Mouse (Mus musculus) macrophage (primary cell): ENCODE data around the gene Tma16. TPM values are rescaled to one million over a fixed set of nuclear protein-coding genes. Genes with fewer than 3 reads are reported as not detected.

Experiments
- H3K27ac ChIP-seq: fragments of 350-480 bp; formaldehyde crosslinking; 2 replicates; pipeline ENCODE4 v1.9.0; 2021
- H3K36me3 ChIP-seq: fragments of 350-480 bp; formaldehyde crosslinking; 2 replicates; pipeline ENCODE4 v1.9.0; 2021; ENCODE audit errors: inconsistent target
- H3K4me3 ChIP-seq: fragments of 350-480 bp; formaldehyde crosslinking; 2 replicates; pipeline ENCODE4 v1.9.0; 2021; ENCODE audit errors: inconsistent target
- H3K79me2 ChIP-seq: fragments of 350-480 bp; formaldehyde crosslinking; 2 replicates; pipeline ENCODE4 v1.9.0; 2021; ENCODE audit errors: inconsistent target
- WGBS: methylation state at CpG from one replicate; pipeline ENCODE4 v1.1.7; 2026; ENCODE audit warnings: inconsistent platforms; ENCODE audit not compliant: missing documents; 5-methylcytosine and 5-hydroxymethylcytosine counted together
- polyA plus RNA-seq: library from polyadenylated mRNA; stranded (reverse); fragments of 250-400 nt; gene quantifications from 3 replicates; pipeline ENCODE4 v1.2.4, GENCODE M21; 2018; ENCODE audit warnings: inconsistent platforms

Gene Tma16
- polyA plus RNA-seq, 1 experiment from 2014 or later, result 6.1 TPM

DNA sequence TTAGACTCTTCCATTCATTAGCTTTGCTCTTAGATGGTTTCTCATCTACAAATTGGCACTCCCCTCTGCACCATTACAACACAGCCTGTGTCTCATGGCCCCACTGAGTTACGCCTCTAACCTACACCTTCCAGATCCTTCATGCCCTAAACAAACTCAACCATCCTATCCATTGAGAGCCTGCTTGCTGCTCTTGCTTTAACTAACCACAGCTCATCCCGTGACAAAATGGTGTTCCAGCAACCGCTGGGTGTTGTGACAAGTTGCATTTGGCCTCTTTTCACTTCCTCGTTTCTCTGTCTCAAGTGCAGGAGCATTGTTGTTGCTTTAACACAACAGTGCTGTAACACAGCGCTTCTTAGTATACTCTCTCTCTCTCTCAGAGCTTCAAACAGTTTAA is 42.2 kb downstream of the Tma16 start:
- WGBS, result 22% methylated on average over 5 of the region's 5 CpGs
- peak overlapping the region; percentile 45 for H3K27ac ChIP-seq
- 0 out of 2 replicates have a peak, but pooled peaks cover 14% of the 10 kb centered on the region for H3K36me3 ChIP-seq
- peaks cover 45% of the 10 kb centered on the region; the same call in 1 of the 2 replicates for H3K79me2 ChIP-seq
- H3K4me3 ChIP-seq, result no peak overlapping the region

DNA sequence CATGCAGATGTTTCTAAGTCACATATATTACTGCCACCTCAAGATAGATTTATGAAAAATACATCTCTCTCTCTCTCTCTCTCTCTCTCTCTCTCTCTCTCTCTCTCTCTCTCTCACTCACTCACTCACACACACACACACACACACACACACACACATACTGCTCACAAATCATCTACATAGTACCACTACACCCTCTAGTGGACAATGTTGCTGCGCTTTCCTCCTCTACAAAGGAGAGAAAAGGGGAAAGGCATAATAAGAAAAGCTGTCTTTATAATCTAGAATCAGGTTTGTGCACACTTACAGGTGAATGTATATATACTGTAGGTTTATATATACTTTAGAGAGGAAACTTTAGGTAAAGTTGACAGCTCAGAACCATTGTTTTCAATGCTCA is 43.6 kb downstream of the Tma16 start:
- Histone ChIP-seq H3K36me3 (0 out of 2 replicates have a peak, but pooled peaks cover 7% of the 10 kb centered on the region), H3K27ac (no peak overlapping the region), H3K79me2 (peaks cover 48% of the 10 kb centered on the region; the same call in 1 of the 2 replicates), H3K4me3 (no peak overlapping the region)
- WGBS, result no CpG with 5 or more reads among the region's 1 CpGs

DNA sequence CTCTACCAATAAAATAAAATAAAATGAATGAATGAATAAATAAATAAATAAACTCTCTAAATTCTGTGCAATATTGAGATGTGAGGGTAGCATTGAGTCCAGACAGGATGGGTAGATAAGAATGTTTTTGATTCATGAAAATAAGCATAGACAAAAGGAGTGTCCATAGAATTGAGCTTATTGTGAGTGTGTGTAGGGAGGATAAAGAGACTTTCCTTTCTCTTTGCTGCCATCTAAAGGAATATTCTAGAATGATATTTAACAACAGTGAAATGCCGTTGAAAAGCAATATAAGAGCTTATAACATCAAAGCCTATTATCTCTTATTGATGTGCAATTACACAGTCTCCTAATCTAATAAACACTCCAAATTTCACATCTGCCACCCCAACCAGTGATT is 45.2 kb downstream of the Tma16 start:
- Histone ChIP-seq H3K4me3 (no peak overlapping the region), H3K36me3 (no peaks in the 10 kb centered on the region), H3K79me2 (peaks cover 48% of the 10 kb centered on the region; the same call in 1 of the 2 replicates), H3K27ac (0 out of 2 replicates have a peak overlapping the region, but pooled peaks have one; percentile 76)
- 8% methylated on average over 1 of the region's 1 CpGs for WGBS

DNA sequence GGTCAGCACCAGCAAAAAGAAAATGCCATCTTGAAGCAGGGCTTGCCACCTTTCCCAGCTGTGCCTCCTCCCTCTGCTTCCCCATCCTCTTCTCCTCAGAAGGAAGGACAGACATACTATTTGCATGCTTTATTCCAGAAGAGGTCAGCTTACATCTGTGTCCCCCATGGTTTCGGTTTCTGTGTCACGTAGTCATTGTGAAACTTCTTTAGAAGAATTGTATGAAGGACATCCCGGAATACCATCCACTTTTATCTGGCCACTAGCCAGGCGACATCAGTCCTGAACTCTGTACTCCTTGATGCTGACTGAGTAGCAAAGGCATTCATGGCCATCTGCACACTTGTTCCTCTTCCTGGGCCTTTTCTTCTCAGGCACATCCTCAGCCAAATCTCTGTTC is 47.9 kb downstream of the Tma16 start:
- WGBS, result 38% methylated on average over 4 of the region's 4 CpGs
- Histone ChIP-seq H3K79me2 (peaks cover 54% of the 10 kb centered on the region; the same call in 1 of the 2 replicates), H3K36me3 (0 out of 2 replicates have a peak, but pooled peaks cover 4% of the 10 kb centered on the region), H3K4me3 (no peak overlapping the region), H3K27ac (peak overlapping the region; percentile 76)

- Histone ChIP-seq H3K4me3 (no peak overlapping the region), H3K36me3 (0 out of 2 replicates have a peak, but pooled peaks cover 9% of the 10 kb centered on the region), H3K27ac (peak overlapping the region; percentile 76), H3K79me2 (peaks cover 54% of the 10 kb centered on the region; the same call in 1 of the 2 replicates)
- WGBS, result 0% methylated on average over 3 of the region's 3 CpGs
These were observed 48.4 kb downstream of the Tma16 start for GRCm38 (mm10) chr8:66437929-66438328.

DNA sequence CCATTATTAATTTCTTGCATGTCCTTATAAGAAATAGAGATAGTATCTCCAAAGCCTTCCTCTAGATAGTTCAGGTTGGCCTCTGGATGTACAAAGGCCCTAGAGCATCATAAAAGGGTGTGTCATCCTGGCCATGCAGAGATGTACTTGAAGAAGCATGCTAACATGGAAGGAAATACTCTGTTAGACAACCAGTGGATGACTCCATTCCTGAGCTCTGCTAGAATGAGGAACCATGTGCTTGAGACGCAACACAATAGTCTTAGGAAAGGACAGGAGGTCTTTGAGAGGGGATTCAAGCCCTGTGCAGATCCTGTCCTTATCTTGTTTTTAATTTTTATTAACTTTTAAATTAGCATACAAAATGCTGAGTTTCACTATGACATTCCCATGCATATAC is 49.5 kb downstream of the Tma16 start:
- Histone ChIP-seq H3K4me3 (no peak overlapping the region), H3K27ac (peak overlapping the region; percentile 76), H3K36me3 (peaks cover 13% of the 10 kb centered on the region; the same call in 1 of the 2 replicates), H3K79me2 (peaks cover 57% of the 10 kb centered on the region; the same call in 1 of the 2 replicates)
- 33% methylated on average over 1 of the region's 1 CpGs for WGBS

DNA sequence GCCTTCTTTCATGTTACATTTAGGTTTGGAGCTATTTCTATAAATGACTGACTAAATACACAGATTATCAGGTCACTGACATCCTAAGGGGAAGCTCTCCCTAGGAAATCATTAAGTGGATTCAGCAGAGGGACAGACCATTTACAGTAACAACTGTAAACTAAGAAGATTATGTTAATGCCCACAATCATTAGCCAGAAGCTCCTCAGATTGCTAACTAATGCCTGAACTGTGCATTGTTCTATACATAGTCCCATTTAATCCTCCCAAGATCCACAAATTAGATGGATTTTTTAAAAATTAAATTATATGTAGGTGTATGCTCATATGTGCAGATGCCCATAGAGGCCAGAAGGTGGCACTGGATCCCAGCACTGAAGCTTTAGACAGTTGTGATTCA is 52.8 kb downstream of the Tma16 start:
- peaks cover 17% of the 10 kb centered on the region; the same call in 1 of the 2 replicates for H3K36me3 ChIP-seq
- H3K4me3 ChIP-seq, result no peak overlapping the region
- peaks cover 39% of the 10 kb centered on the region; the same call in 1 of the 2 replicates for H3K79me2 ChIP-seq
- H3K27ac ChIP-seq, result no peak overlapping the region

DNA sequence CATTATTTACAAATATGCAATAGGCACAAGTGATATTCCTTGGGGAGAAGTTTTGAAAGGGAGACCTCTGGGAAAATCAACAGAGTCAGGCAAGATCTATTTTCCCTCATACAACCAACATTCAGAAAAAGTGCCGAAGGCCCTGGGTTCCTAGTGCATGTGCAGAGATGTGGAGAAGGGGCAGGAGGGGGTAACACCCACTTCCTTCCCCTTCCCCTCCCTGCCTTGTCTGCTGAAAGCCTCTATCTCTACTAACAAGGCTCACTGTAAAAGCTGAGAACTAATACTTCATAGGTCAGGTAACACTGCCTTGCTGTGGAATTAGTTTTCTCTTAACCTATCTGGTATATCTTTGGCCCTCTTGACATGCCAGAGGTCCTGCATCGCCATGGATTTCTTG is 55.7 kb downstream of the Tma16 start:
- Histone ChIP-seq H3K4me3 (no peak overlapping the region), H3K36me3 (peaks cover 32% of the 10 kb centered on the region)
- WGBS, result 44% methylated on average over 1 of the region's 2 CpGs

More for the DNA sequence above, 55.7 kb downstream of the Tma16 start:
- H3K79me2 ChIP-seq, result peaks cover 39% of the 10 kb centered on the region; the same call in 1 of the 2 replicates
- no peak overlapping the region for H3K27ac ChIP-seq

Other genes starting within 250 kb of the Tma16 start
- not detected in 3 replicates for gene Tktl2, start 25.2 kb upstream of the Tma16 start, polyA plus RNA-seq
- not detected in 3 replicates for gene Npy5r, start 201.6 kb upstream of the Tma16 start, polyA plus RNA-seq
- gene Npy1r, start 210.7 kb upstream of the Tma16 start, polyA plus RNA-seq, result not detected in 3 replicates